Mouse (Mus musculus) stomach, embryonic 16.5 days (tissue): ENCODE results near the gene Pde1c. TPM values are rescaled to one million over a fixed set of nuclear protein-coding genes. Genes with fewer than 3 reads are reported as not detected.

Experiments used
- ATAC-seq: fragments of 200-750 bp; cut with Nextera tagmentation; 2 replicates; pipeline ENCODE4 v1.8.0; 2017; ENCODE audit warnings: moderate number of reproducible peaks, moderate TSS enrichment; ENCODE audit not compliant: insufficient read depth, low FRiP score
- H3K27ac ChIP-seq: fragments of 300-500 bp; sonication (generic); 2 replicates; pipeline ENCODE4 v1.5.1; 2014; ENCODE audit warnings: low read length
- H3K27me3 ChIP-seq: fragments of 300-500 bp; sonication (generic); 2 replicates; pipeline ENCODE4 v1.6.1; 2014; ENCODE audit warnings: low read length, control low read depth, mixed read lengths; ENCODE audit not compliant: control insufficient read depth, insufficient read depth
- H3K36me3 ChIP-seq: fragments of 300-500 bp; sonication (generic); 2 replicates; pipeline ENCODE4 v1.6.1; 2014; ENCODE audit warnings: low read length; ENCODE audit not compliant: control insufficient read depth, insufficient read depth
- H3K4me1 ChIP-seq: fragments of 300-500 bp; sonication (generic); 2 replicates; pipeline ENCODE4 v1.6.1; 2014; ENCODE audit warnings: low read length, control low read depth, mixed read lengths; ENCODE audit not compliant: control insufficient read depth, insufficient read depth
- H3K4me2 ChIP-seq: fragments of 300-500 bp; sonication (generic); 2 replicates; pipeline ENCODE4 v1.6.1; 2014; ENCODE audit warnings: low read depth, low read length, mixed read lengths
- H3K4me3 ChIP-seq: fragments of 300-500 bp; sonication (generic); replicated peaks from 2 replicates; pipeline ENCODE4 v1.5.1; 2014; ENCODE audit warnings: mild to moderate bottlenecking, low read length
- H3K9ac ChIP-seq: fragments of 300-500 bp; sonication (generic); 2 replicates; pipeline ENCODE4 v1.6.1; 2014; ENCODE audit warnings: low read length
- H3K9me3 ChIP-seq: fragments of 300-500 bp; sonication (generic); replicated peaks from 2 replicates; pipeline ENCODE4 v1.6.1; 2016; ENCODE audit warnings: low read length, control low read depth; ENCODE audit not compliant: control insufficient read depth
- WGBS: fragments of 180-500 bp; shearing (Covaris S2); extraction: QIAGEN DNeasy Blood & Tissue Kit; methylation state at CpG from one replicate; pipeline ENCODE4 v1.1.7; 2014; 5-methylcytosine and 5-hydroxymethylcytosine counted together
- polyA plus RNA-seq: library from polyadenylated mRNA; unstranded; fragments of >200 nt; fragmentation: Nextera tagmentation; extraction: Ambion mirVana; gene quantifications from 2 replicates; pipeline ENCODE4 v1.2.1, GENCODE M21; 2015

The Pde1c gene
- polyA plus RNA-seq, 1 experiment from 2014 or later = 2.7 TPM

DNA sequence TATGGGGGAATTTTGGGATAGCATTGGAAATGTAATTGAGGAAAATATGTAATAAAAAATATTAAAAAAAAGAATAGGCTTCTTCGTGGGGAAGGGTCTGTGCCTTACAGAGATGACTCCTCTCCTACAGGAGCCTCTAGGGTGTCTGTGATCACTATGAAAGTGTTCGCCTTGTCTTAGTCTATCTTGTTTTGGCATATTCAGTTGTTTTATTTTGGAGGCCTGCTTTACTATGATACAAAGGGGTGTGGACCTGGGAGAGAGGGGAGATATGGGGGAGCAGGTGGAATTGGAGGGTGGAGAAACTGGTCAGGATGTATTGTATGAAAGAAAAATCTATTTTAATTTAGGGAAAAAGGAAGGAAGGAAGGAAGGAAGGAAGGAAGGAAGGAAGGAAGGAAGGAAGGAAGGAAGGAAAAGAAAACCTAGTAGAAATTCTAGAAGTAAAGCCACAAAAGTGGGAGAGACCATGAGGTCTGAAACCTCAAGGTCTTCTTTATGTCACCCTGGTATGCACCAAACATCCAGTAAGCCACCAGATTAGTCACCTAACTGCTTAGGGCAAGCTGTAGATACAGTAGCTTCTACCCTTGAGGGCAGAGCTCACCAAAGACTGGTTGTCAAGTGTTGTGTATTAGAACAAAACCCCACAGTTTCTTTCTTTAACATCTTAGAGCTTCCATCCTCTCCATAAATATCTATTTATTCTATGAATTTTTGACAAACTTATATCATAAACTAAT, 311.2 kb downstream of the Pde1c start:
- Histone ChIP-seq H3K27ac (no peak overlapping the region), H3K9ac (no peak overlapping the region), H3K4me3 (no peak overlapping the region), H3K4me1 (no peaks in the 10 kb centered on the region), H3K27me3 (no peaks in the 10 kb centered on the region), H3K9me3 (no peaks in the 10 kb centered on the region), H3K36me3 (no peaks in the 10 kb centered on the region), H3K4me2 (no peak overlapping the region)
- WGBS = 91% methylated on average over 2 of the region's 2 CpGs
- ATAC-seq = no peak

DNA sequence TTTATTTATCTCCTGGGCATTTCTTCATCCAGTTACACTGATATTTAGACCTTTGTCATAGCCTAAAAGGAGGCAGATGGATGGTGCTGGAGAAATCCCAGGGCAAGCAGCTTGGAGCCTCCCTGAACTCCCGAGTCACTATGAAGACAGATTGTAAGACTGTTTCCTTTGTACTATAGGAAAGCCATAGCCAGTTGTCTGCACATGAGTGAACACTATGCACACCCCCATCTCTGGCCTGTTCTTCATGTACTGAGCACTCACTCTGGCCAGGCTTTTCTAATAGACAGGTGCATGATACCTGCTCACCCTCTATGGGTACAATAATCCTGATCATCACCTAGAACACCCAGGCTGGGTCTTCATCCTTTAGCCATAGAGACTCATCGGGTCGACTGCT, 318.8 kb downstream of the Pde1c start:
- H3K27me3 ChIP-seq = no peaks in the 10 kb centered on the region
- ATAC-seq = no peak

DNA sequence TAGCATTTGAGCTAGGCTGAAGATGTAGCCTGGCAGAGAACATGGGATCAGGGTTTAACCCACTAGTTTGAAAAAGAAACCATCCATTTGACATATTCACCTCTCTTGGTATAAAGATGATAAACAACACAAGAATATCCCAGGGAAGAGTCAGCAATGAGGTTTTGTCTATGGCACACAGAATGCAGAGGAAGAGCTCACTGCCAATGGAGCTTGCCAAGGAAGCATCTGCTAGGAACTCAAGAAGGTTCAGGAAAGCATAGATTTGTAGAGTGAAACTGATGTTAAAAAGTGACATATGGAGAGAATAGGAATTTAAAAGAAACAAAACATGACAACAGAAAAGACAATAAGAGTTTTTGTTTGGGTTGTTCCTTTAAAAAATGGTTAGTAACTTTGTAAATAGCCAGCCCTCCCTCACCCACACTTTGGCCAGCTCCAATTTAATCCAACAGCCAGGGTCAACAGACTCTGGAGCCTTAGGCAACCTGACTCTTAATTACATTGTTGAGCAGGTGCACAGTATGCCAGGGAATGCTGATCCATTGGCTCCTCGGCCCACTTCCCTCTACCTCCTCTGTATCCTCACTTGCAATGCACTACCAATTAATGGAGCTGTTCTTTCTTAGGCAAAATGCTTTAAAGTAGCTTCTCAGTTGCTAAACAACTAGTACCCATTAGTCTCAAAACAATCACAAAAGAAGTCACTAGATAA, 377.3 kb downstream of the Pde1c start:
- Histone ChIP-seq H3K36me3 (no peaks in the 10 kb centered on the region), H3K27ac (no peak overlapping the region), H3K4me1 (no peaks in the 10 kb centered on the region), H3K4me2 (no peak overlapping the region), H3K27me3 (no peaks in the 10 kb centered on the region), H3K9me3 (no peaks in the 10 kb centered on the region), H3K9ac (no peak overlapping the region), H3K4me3 (no peak overlapping the region)
- WGBS = 71% methylated on average over 1 of the region's 1 CpGs
- ATAC-seq = no peak

More for the DNA sequence above, 318.8 kb downstream of the Pde1c start:
- Histone ChIP-seq H3K9ac (no peak overlapping the region), H3K36me3 (no peaks in the 10 kb centered on the region), H3K4me3 (no peak overlapping the region), H3K4me1 (no peaks in the 10 kb centered on the region), H3K27ac (no peak overlapping the region), H3K4me2 (no peak overlapping the region), H3K9me3 (no peaks in the 10 kb centered on the region)
- 80% methylated on average over 3 of the region's 3 CpGs for WGBS

DNA sequence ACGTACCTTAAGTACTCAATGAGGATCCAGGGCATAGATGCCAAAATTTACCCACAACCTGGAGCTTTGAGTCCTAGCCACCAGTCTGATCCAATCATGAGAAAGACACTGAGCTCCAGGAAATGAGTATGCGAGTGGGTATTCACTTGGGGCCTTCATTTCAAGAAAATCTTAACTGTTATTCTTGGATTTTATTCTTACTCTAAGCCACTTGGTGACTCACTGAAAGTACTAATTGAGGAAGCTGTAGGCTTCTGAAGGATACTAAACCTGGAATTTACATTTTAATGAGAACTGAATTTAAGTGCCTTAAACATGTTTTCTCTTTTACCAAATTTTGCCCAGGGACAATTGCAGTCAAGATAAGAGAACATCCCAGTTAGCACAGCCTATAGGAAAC, 392.4 kb downstream of the Pde1c start:
- WGBS = 88% methylated on average over 2 of the region's 2 CpGs
- Histone ChIP-seq H3K9me3 (no peaks in the 10 kb centered on the region), H3K4me2 (no peak overlapping the region), H3K27ac (no peak overlapping the region), H3K27me3 (no peaks in the 10 kb centered on the region), H3K9ac (no peak overlapping the region), H3K4me3 (no peak overlapping the region), H3K36me3 (no peaks in the 10 kb centered on the region), H3K4me1 (no peaks in the 10 kb centered on the region)
- no peak for ATAC-seq

DNA sequence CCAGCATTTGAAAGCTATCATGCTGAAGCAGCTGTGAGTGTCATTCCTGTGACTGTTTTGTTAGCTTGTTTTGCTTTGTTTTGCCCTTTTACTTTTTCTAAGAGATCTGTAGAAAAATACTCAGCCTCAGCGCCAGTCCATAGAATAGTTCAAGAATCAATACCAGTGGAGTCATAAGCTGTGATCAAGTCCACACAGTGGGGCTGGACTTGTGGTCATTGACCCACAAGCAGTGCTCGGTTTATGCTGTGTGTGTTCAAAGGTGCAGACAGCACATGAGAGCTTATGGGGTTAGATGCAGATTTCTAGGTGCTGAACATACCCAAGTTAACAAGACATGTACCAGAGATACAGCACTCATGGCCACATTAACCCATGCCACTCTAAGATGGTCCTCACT, 396.7 kb downstream of the Pde1c start:
- no peak for ATAC-seq
- no peak overlapping the region for H3K4me3 ChIP-seq
- no peaks in the 10 kb centered on the region for H3K9me3 ChIP-seq
- 70% methylated on average over 2 of the region's 2 CpGs for WGBS
- H3K9ac ChIP-seq = no peak overlapping the region
- no peak overlapping the region for H3K4me2 ChIP-seq
- no peak overlapping the region for H3K27ac ChIP-seq
- H3K36me3 ChIP-seq = no peaks in the 10 kb centered on the region
- no peaks in the 10 kb centered on the region for H3K27me3 ChIP-seq
- no peaks in the 10 kb centered on the region for H3K4me1 ChIP-seq

DNA sequence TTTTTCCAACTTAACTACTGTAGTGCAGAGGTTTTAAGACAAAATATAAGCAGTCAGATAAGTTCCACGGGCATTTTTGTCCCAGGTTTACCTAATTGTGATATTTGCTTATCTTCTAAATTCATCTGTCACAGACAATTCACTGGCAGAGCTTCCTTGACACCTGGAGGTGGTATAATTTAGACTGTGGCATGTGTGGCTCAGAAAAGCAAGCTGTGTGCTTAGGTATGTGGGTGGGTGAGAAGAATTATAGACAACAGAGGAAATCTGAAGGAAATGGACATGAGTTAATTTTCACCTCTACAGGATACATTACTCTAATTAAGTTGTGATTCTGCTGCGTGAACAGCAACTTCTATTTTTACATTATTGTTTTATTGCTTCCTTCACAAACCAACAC, 400.2 kb downstream of the Pde1c start:
- Histone ChIP-seq H3K4me2 (no peak overlapping the region), H3K4me3 (no peak overlapping the region), H3K9ac (no peak overlapping the region), H3K36me3 (no peaks in the 10 kb centered on the region), H3K27me3 (no peaks in the 10 kb centered on the region), H3K27ac (no peak overlapping the region), H3K4me1 (no peaks in the 10 kb centered on the region), H3K9me3 (no peaks in the 10 kb centered on the region)
- whole genome bisulfite sequencing = 62% methylated on average over 2 of the region's 2 CpGs
- ATAC-seq = no peak

DNA sequence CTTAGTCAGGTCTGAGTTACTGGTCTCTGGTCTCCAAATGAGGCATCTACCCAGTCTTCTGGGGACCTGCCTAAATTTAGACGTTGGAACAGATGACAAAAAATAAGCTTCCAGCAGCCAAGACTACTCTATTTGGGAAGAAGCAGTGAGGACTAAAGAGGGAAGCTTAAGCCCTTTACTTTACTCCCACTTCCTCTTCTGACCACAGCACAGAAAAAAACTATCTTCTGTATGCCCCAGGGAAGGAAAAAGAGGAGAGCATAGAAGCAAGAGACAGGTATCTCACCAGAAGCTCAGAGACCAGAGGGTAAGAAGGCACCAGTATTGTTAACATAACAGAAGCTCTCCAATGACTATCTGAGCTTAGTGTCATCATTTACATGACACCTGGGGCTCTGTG, 410.7 kb downstream of the Pde1c start:
- ATAC-seq = no peak
- H3K4me3 ChIP-seq = no peak overlapping the region
- no peak overlapping the region for H3K27ac ChIP-seq
- H3K27me3 ChIP-seq = no peaks in the 10 kb centered on the region
- no peaks in the 10 kb centered on the region for H3K4me1 ChIP-seq
- H3K9ac ChIP-seq = no peak overlapping the region
- no peaks in the 10 kb centered on the region for H3K36me3 ChIP-seq
- no peak overlapping the region for H3K4me2 ChIP-seq
- no peaks in the 10 kb centered on the region for H3K9me3 ChIP-seq
- 40% methylated on average over 1 of the region's 1 CpGs for WGBS

DNA sequence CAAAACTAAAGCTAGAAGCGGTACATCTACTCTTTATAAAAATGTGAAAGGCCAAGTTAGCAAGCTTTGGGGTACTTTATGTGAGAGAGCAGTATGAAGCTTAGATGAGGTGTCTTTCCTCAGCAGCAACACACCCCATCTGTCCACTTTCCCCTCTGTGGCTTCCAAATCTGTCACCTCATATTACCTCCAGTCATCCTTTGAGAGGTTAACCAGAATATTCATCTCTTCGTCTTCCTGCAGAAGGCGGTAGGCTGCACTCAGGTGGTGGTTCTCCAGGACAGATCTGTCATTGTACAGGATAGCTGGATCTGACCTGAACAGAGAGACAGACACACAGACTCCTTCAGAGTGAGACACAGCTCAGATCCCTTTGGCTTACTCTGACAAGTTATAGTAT, 412.1 kb downstream of the Pde1c start:
- no peak for ATAC-seq

DNA sequence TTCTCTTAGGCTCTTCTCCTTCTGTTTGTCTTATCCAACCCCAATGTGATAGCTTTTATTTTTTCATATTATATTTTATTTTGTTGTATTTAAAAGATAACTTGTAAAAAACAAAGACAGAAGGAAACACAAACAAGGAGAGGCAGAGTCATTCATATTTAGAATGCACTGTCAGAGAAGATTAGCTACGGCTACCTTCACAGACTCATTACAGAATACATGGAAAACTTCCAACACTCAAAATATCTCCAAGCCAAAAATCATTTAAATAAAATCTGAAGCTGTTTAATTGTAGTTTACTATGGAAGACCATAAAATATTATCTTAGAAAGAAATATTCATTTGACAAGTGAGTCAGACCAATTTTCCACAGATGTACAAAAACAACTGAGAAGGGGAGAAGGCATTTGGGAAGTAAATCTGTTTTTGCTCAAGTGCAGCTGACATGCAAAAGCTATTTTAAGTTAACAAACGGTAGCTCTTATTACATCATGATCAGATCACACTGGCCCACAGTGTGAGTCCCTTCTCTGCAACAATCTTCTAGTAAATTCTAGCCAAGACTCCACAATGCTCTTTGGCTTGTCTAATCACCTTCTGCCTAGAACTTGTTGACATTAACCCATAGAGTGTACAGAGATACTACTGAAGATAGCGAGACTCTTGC, 438.3 kb downstream of the Pde1c start:
- Histone ChIP-seq H3K4me2 (no peak overlapping the region), H3K27ac (no peak overlapping the region), H3K4me3 (no peak overlapping the region), H3K4me1 (no peaks in the 10 kb centered on the region), H3K9ac (no peak overlapping the region), H3K36me3 (no peaks in the 10 kb centered on the region), H3K27me3 (no peaks in the 10 kb centered on the region), H3K9me3 (no peaks in the 10 kb centered on the region)
- no peak for ATAC-seq
- 55% methylated on average over 3 of the region's 3 CpGs for WGBS

More for the DNA sequence above, 412.1 kb downstream of the Pde1c start:
- H3K4me2 ChIP-seq = no peak overlapping the region
- H3K4me3 ChIP-seq = no peak overlapping the region
- no peaks in the 10 kb centered on the region for H3K9me3 ChIP-seq
- H3K27me3 ChIP-seq = no peaks in the 10 kb centered on the region
- H3K4me1 ChIP-seq = no peaks in the 10 kb centered on the region
- H3K9ac ChIP-seq = no peak overlapping the region
- H3K27ac ChIP-seq = no peak overlapping the region
- 84% methylated on average over 3 of the region's 3 CpGs for WGBS
- H3K36me3 ChIP-seq = no peaks in the 10 kb centered on the region
